Mouse (Mus musculus) spleen, adult 18-20 months (tissue): ENCODE data around the gene Olfr142.
"Not testable (repeated sequence)": the region's sequence is repeated elsewhere in the genome, so short reads cannot be mapped to it uniquely, and the experiment has no call there.

ENCODE experiments used
- DNase-seq, 2 experiments: peaks; one replicate each; pipeline ENCODE4 v3.0.0; 2022; ENCODE audit warnings: mixed read lengths in 2 of 2

Gene Olfr142

DNA sequence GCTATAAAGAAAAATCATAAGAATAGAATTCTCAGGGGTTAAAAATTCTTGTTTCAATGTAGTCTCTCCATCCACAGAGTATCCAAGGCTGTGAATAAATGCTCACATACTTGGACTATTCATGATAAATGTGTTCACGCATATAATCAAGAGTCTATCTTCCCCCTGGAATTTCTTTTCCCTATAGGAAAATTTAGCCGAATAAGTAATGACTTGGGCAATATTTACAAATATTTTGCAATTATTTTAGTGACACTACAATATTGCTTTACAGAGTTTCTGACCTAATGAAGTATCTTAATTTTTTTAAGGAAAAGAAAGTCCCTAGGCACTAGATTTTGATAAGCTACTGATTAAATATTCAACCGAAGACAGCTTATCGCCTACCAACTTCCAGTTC, at the start of gene Olfr142:
Gene Olfr142 (minus strand): TSS at position 101 of the 400 bp plus-strand sequence.
- DNase-seq = no peak

DNA sequence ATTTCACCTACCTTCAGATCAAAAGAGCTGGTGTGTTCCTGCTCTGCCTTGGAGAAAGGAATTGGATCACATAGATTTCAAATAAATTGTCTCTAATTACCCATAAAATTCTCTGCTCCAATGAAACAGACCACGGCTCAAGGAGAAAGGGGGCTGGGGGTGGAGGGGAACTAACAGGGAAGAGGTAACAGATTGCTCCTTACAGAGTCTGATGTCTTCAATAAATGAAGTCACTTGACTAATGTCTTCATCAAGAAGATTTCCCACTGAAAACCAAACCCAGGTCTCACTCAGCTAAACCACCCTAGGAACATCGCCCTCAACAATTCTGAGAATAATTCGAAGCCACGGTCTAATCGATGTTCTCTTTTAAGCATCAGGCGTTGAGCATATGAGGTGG, 35.3 kb upstream of the Olfr142 start, which contains the start of gene Olfr1272:
Gene Olfr1272 (minus strand): TSS at position 101 of the 400 bp plus-strand sequence.
- DNase-seq = no peak

DNA sequence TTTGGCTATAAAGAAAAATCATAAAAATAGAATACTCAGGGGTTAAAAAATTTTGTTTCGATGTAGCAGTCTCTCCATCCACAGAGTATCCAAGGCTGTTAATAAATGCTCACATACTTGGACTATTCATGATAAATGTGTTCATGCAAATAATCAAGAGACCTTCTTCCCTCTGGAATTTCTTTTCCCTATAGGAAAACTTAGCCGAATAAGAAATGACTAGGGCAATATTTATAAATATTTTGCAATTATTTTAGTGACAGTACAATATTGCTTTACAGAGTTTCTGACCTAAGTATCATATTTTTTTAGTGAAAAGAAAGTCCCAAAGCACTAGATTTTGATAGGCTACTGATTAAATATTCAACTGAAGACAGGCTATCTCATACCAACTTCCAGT, 13.5 kb upstream of the Olfr142 start, which contains the start of gene Olfr1271:
Gene Olfr1271 (minus strand): TSS at position 101 of the 400 bp plus-strand sequence.
- no peak for DNase-seq

DNA sequence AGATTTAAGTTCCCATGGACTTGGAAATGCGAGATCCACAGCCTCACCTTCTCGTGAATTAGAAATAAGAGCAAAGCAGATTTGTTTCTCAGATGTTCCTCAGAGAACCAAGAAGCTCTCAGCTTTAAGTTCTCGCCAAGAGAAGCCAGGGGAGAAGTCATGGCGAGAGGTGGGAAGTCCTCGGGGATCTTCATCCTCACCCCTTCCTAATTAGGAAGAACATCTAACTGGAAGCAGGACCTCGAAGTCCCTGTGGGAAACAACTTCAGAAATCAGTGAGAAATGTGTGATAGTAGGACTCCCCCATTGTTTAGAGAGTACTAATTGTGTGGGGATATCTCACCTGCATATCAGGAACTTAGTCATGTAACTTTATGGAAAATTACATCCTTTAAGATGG, 33.0 kb downstream of the Olfr142 start, which contains the start of gene Olfr1506:
Gene Olfr1506 (minus strand): TSS at position 101 of the 400 bp plus-strand sequence.
- DNase-seq = not testable (repeated sequence)
